Mouse (Mus musculus) intestine, embryonic 16.5 days (tissue): Measurements from ENCODE around the gene Gbp3. TPM values are rescaled to one million over a fixed set of nuclear protein-coding genes. Genes with fewer than 3 reads are reported as not detected.
A peak's percentile ranks its signal among the peaks of the same experiment; 100 is the strongest.
"Not testable (repeated sequence)": the region's sequence is repeated elsewhere in the genome, so short reads cannot be mapped to it uniquely, and the experiment has no call there.

Experiments used
- ATAC-seq: fragments of 200-750 bp; cut with Nextera tagmentation; 2 replicates; pipeline ENCODE4 v1.8.0; 2017; ENCODE audit warnings: moderate TSS enrichment, moderate library complexity
- H3K27ac ChIP-seq: fragments of 300-500 bp; sonication (generic); 2 replicates; pipeline ENCODE4 v1.5.1; 2014; ENCODE audit warnings: mild to moderate bottlenecking, low read length
- H3K27me3 ChIP-seq: fragments of 300-500 bp; sonication (generic); replicated peaks from 2 replicates; pipeline ENCODE4 v1.6.1; 2014; ENCODE audit warnings: low read length, control low read depth, mixed read lengths; ENCODE audit not compliant: control insufficient read depth, insufficient read depth
- H3K36me3 ChIP-seq: fragments of 300-500 bp; sonication (generic); 2 replicates; pipeline ENCODE4 v1.6.1; 2014; ENCODE audit warnings: low read length, control low read depth; ENCODE audit not compliant: control insufficient read depth, insufficient read depth
- H3K4me1 ChIP-seq: fragments of 300-500 bp; sonication (generic); 2 replicates; pipeline ENCODE4 v1.6.1; 2014; ENCODE audit warnings: low read length, control low read depth, mixed read lengths; ENCODE audit not compliant: control insufficient read depth, insufficient read depth
- H3K4me2 ChIP-seq: fragments of 300-500 bp; sonication (generic); 2 replicates; pipeline ENCODE4 v1.6.1; 2014; ENCODE audit warnings: low read depth, low read length, control low read depth
- H3K4me3 ChIP-seq: fragments of 300-500 bp; sonication (generic); 2 replicates; pipeline ENCODE4 v1.5.1; 2014; ENCODE audit warnings: mild to moderate bottlenecking, low read length
- H3K9ac ChIP-seq: fragments of 300-500 bp; sonication (generic); 2 replicates; pipeline ENCODE4 v1.6.1; 2014; ENCODE audit warnings: low read depth, low read length
- H3K9me3 ChIP-seq: fragments of 300-500 bp; sonication (generic); 2 replicates; pipeline ENCODE4 v1.6.1; 2016; ENCODE audit warnings: low read length, control low read depth; ENCODE audit not compliant: control insufficient read depth
- WGBS: fragments of 180-500 bp; shearing (Covaris S2); extraction: QIAGEN DNeasy Blood & Tissue Kit; methylation state at CpG from one replicate; pipeline ENCODE4 v1.1.7; 2014; 5-methylcytosine and 5-hydroxymethylcytosine counted together
- polyA plus RNA-seq: library from polyadenylated mRNA; unstranded; fragments of >200 nt; fragmentation: Nextera tagmentation; extraction: Ambion mirVana; gene quantifications from 2 replicates; pipeline ENCODE4 v1.2.1, GENCODE M21; 2015

Gene Gbp3
- 2.7 and 2.8 TPM in 2 replicates for polyA plus RNA-seq

- Histone ChIP-seq H3K9ac (peak within 1 kb of the TSS; percentile 54), H3K4me2 (peak within 1 kb of the TSS; percentile 60), H3K9me3 (no peaks in the 10 kb centered on the region), H3K4me1 (no peaks in the 10 kb centered on the region), H3K27me3 (no peaks in the 10 kb centered on the region), H3K36me3 (no peaks in the 10 kb centered on the region), H3K27ac (peak within 1 kb of the TSS; percentile 13; the same call in 1 of the 2 replicates), H3K4me3 (peak within 1 kb of the TSS; percentile 46)
- 0 out of 2 replicates have a peak, but pooled peaks have one; percentile 23 for ATAC-seq
- 18% methylated on average over 3 of the region's 3 CpGs for WGBS
Observed at GRCm38 (mm10) chr3:142559632-142560228, at the start of gene Gbp3. Gene Gbp3 (plus strand): TSS chr3:142560026.

DNA sequence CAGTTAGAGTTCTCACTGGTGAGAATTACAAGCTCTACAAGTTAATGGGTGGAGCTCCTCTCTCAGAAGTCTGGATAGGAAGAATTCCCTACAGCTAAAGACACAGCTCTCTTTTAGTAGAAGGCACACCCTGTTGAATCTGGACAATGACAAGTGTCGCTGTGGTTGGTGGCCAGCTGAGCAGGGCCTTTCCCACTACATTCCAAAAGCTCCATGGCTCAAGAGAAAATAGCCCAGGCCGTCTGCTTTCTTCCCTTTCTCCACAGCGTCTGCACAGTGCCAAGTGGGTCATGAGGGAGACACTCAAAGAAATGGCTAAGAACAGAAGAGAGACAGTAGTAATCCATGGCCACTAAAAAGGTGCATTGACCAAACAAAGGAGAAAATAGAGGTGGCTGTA, 31.7 kb upstream of the Gbp3 start:
- no peak overlapping the region for H3K27ac ChIP-seq
- no peaks in the 10 kb centered on the region for H3K9me3 ChIP-seq
- no peaks in the 10 kb centered on the region for H3K27me3 ChIP-seq
- H3K4me3 ChIP-seq, result no peak overlapping the region
- H3K4me1 ChIP-seq, result peaks cover 2% of the 10 kb centered on the region; the same call in 1 of the 2 replicates
- WGBS, result 86% methylated on average over 3 of the region's 3 CpGs
- H3K36me3 ChIP-seq, result no peaks in the 10 kb centered on the region
- H3K4me2 ChIP-seq, result no peak overlapping the region
- no peak overlapping the region for H3K9ac ChIP-seq
- ATAC-seq, result no peak

GRCm38 (mm10) chr3:142529597-142529996, 30.2 kb upstream of the Gbp3 start:
- Histone ChIP-seq H3K27ac (no peak overlapping the region), H3K4me2 (peak overlapping the region; percentile 75), H3K27me3 (no peaks in the 10 kb centered on the region), H3K4me1 (peaks cover 2% of the 10 kb centered on the region; the same call in 1 of the 2 replicates), H3K9me3 (no peaks in the 10 kb centered on the region), H3K9ac (0 out of 2 replicates have a peak overlapping the region, but pooled peaks have one; percentile 75), H3K36me3 (no peaks in the 10 kb centered on the region), H3K4me3 (peak overlapping the region; percentile 75)
- peak; percentile 8; the same call in 1 of the 2 replicates for ATAC-seq
- WGBS, result 35% methylated on average over 2 of the region's 2 CpGs

DNA sequence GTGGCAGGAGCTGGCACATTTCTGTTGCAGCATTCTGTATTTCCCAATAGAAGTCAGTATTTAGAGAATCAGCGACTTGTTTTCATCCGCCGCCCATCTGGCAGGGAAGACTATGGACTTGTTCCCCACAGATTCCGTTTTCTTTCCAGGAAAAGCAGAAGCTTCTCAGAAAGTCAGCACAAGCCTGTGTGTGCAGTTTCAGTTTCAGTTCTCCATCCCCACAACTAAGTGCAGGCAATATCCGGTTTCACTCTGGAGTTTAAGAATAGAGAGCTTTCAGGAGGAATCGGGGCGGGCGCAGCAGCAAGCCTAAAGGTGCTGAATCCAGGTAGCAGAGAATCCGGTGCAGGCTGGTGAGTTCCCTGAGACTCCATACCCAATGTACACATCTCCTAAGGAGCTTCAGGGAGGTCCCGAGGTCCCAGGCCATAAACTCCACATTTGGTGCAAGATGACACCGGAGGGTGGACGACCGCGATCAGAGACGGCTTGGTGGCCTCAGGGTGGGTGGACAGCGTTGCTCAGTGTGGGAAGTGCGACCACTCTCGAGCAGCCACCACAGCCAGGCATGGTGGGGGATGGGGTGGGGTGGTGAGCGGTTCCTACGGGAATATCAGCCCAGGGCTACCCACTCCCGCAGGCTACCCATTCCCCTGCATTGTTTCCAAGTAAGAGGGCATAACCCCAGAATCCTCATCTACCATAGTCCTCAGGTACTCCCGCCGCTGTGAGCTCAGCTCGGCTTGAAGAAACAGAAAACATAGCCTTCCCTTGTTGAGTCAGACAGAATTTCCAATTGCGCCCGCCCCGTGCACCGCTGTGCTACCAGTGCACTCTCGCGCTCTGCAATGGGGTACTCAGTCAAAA, 29.5 kb upstream of the Gbp3 start, which contains the start of gene Gbp7:
Gbp7 (plus strand) TSS at position 256 of the 867 bp plus-strand sequence.
- Histone ChIP-seq H3K4me3 (peak within 1 kb of the TSS; percentile 75), H3K9me3 (no peaks in the 10 kb centered on the region), H3K36me3 (no peaks in the 10 kb centered on the region), H3K27ac (no peak within 1 kb of the TSS), H3K4me1 (peaks cover 2% of the 10 kb centered on the region; the same call in 1 of the 2 replicates), H3K9ac (peak within 1 kb of the TSS; percentile 75), H3K4me2 (peak within 1 kb of the TSS; percentile 75), H3K27me3 (no peaks in the 10 kb centered on the region)
- WGBS, result 1% methylated on average over 30 of the region's 30 CpGs
- peak; percentile 93 for ATAC-seq

GRCm38 (mm10) chr3:142531595-142531994, 28.2 kb upstream of the Gbp3 start:
- Histone ChIP-seq H3K9me3 (no peaks in the 10 kb centered on the region), H3K27me3 (no peaks in the 10 kb centered on the region), H3K9ac (no peak overlapping the region), H3K27ac (no peak overlapping the region), H3K4me1 (peaks cover 2% of the 10 kb centered on the region; the same call in 1 of the 2 replicates), H3K36me3 (no peaks in the 10 kb centered on the region), H3K4me3 (no peak overlapping the region), H3K4me2 (no peak overlapping the region)
- ATAC-seq, result no peak
- WGBS, result 90% methylated on average over 3 of the region's 3 CpGs

DNA sequence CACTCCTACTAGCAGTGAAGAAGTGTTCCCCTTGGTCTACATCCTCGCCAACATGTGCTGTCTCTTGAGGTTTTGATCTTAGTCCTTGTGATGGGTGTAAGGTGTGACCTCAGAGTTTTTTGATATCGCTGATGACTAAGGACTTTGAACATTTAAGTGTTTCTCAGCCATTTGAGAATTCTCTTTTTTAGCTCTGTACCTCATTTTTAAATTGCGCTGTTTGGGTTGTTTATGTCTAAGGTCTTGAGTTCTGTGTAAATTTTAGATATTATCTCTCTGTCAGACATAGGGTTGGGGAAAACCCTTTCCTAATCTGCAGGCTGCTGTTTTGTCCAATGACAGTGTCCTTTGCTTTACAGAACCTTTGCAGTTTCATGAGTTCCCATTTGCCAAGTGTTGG, 26.6 kb upstream of the Gbp3 start:
- no peak overlapping the region for H3K4me2 ChIP-seq
- ATAC-seq, result no peak
- peaks cover 2% of the 10 kb centered on the region; the same call in 1 of the 2 replicates for H3K4me1 ChIP-seq
- H3K9ac ChIP-seq, result no peak overlapping the region
- H3K27ac ChIP-seq, result no peak overlapping the region
- WGBS, result 95% methylated on average over 3 of the region's 3 CpGs
- H3K9me3 ChIP-seq, result no peaks in the 10 kb centered on the region
- no peak overlapping the region for H3K4me3 ChIP-seq
- no peaks in the 10 kb centered on the region for H3K27me3 ChIP-seq
- H3K36me3 ChIP-seq, result no peaks in the 10 kb centered on the region

GRCm38 (mm10) chr3:142535667-142536066, 24.2 kb upstream of the Gbp3 start:
- Histone ChIP-seq H3K4me2 (no peak overlapping the region), H3K9ac (no peak overlapping the region), H3K4me3 (no peak overlapping the region), H3K9me3 (no peaks in the 10 kb centered on the region), H3K27me3 (no peaks in the 10 kb centered on the region), H3K4me1 (no peaks in the 10 kb centered on the region), H3K27ac (no peak overlapping the region), H3K36me3 (no peaks in the 10 kb centered on the region)
- 69% methylated on average over 1 of the region's 1 CpGs for WGBS
- no peak for ATAC-seq

GRCm38 (mm10) chr3:142541391-142541790, 18.4 kb upstream of the Gbp3 start:
- Histone ChIP-seq H3K4me2 (no peak overlapping the region), H3K4me1 (no peaks in the 10 kb centered on the region), H3K27me3 (no peaks in the 10 kb centered on the region), H3K9me3 (no peaks in the 10 kb centered on the region), H3K9ac (no peak overlapping the region), H3K27ac (no peak overlapping the region), H3K4me3 (no peak overlapping the region), H3K36me3 (no peaks in the 10 kb centered on the region)
- no peak for ATAC-seq
- WGBS, result 77% methylated on average over 6 of the region's 6 CpGs

DNA sequence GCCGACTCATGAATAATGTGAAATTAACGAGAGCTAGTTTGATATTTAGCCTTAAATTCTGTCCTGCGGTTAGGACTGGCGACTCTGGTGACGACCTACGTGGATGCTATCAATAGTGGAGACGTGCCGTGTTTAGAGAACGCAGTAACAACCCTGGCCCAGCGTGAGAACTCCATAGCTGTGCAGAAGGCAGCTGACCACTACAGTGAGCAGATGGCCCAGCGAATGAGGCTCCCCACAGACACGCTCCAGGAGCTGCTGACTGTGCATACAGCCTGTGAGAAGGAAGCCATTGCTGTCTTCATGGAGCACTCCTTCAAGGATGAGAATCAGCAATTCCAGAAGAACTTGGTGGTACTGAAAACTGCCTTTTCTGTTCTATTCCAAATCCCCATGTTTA, 17.1 kb upstream of the Gbp3 start:
- not testable (repeated sequence) for H3K9ac ChIP-seq, H3K4me3 ChIP-seq, H3K4me1 ChIP-seq, H3K9me3 ChIP-seq, H3K27ac ChIP-seq, H3K36me3 ChIP-seq, H3K4me2 ChIP-seq, ATAC-seq, H3K27me3 ChIP-seq
- 89% methylated on average over 12 of the region's 12 CpGs for WGBS
